Mouse (Mus musculus) bone marrow macrophage, adult 2 months (primary cell): ENCODE data around the gene Pold4.

ENCODE experiments used
- CTCF ChIP-seq: IDR thresholded peaks from 2 replicates; pipeline ENCODE4 v1.5.1; 2012; ENCODE audit warnings: low read depth, mild to moderate bottlenecking, low read length, moderate library complexity
- POLR2A ChIP-seq: IDR thresholded peaks from 2 replicates; pipeline ENCODE4 v1.6.1; 2012; ENCODE audit warnings: mild to moderate bottlenecking, low read depth, low read length, borderline replicate concordance

- TF ChIP-seq CTCF (no peak), POLR2A (no peak)
Measured at GRCm38 (mm10) chr19:4218293-4218692, 13.4 kb upstream of the Pold4 start.
